Mouse (Mus musculus) cortical plate, adult 2 months (tissue): ENCODE results near the gene Dvl1.

Source experiments
- CTCF ChIP-seq: fragments of 200-500 bp; IDR thresholded peaks from 2 replicates; pipeline ENCODE4 v1.5.1; 2011; ENCODE audit warnings: mild to moderate bottlenecking, control low read depth, low read length; ENCODE audit not compliant: insufficient read depth; ENCODE audit errors: extremely low read depth
- POLR2A ChIP-seq: fragments of 200-500 bp; IDR thresholded peaks from 2 replicates; pipeline ENCODE4 v1.6.1; 2011; ENCODE audit warnings: mild to moderate bottlenecking, low read length, control low read depth; ENCODE audit not compliant: insufficient read depth; ENCODE audit errors: extremely low read depth

- no peak for TF ChIP-seq CTCF
- no peak for TF ChIP-seq POLR2A
Observed at GRCm38 (mm10) chr4:155807841-155808240, 39.4 kb upstream of the Dvl1 start.
